Mouse (Mus musculus) erythroblast, adult 5-6 weeks (primary cell): ENCODE data around the gene Haghl. TPM values are rescaled to one million over a fixed set of nuclear protein-coding genes. Genes with fewer than 3 reads are reported as not detected.

Experiments
- ATAC-seq: replicated peaks from 2 replicates; pipeline ENCODE4 v1.8.0; 2016; ENCODE audit warnings: moderate number of reproducible peaks, mild to moderate bottlenecking, moderate TSS enrichment, inconsistent platforms; ENCODE audit not compliant: poor library complexity, low FRiP score, severe bottlenecking
- total RNA-seq, 2 experiments: library from RNA; stranded (forward) in 1 of 2; stranded (reverse) in 1 of 2; fragments of 150-400 nt in 1 of 2; fragments of 200-764, 138-1000 nt in 1 of 2; gene quantifications; 2 replicates each; pipeline versions ENCODE4 v1.2.3 to v1.2.4; 2015 to 2017; ENCODE audit warnings: low replicate concordance in 2 of 2

Gene Haghl
- total RNA-seq, 2 experiments from 2014 or later, result 1.9 to 2.9 TPM

- ATAC-seq, result peak; percentile 77
These were observed 6.5 kb upstream of the Haghl start for GRCm38 (mm10) chr17:25791843-25792527.

- no peak for ATAC-seq
These were observed 5.9 kb upstream of the Haghl start for GRCm38 (mm10) chr17:25791320-25791842.

- no peak for ATAC-seq
These were observed 1.5 kb upstream of the Haghl start for GRCm38 (mm10) chr17:25786781-25787504.

DNA sequence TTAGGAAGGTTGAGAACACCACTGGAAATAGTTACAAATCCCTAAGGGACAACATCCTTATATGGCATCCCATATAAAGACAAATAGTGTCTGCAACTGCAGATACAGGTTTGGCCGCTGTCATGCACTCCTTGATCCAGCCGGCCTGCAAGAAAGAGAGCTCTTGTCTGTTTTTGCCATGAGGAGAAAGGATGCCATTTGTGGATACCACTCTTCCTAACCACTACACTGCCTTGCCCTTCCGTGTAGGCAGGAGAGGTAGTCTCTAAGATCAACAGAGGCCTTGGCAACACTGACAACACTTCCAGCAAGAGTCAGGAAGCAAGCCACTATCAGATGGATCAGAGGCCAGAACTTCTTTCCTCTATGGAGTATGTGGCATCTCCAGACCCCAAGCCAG is 807 bp upstream of the Haghl start, which contains the start of gene Ccdc78:
TSS of gene Ccdc78 (plus strand) at position 301 of the 400 bp plus-strand sequence.
- no peak for ATAC-seq

GRCm38 (mm10) chr17:25783861-25784574 is 1.5 kb downstream of the Haghl start:
- ATAC-seq, result no peak

DNA sequence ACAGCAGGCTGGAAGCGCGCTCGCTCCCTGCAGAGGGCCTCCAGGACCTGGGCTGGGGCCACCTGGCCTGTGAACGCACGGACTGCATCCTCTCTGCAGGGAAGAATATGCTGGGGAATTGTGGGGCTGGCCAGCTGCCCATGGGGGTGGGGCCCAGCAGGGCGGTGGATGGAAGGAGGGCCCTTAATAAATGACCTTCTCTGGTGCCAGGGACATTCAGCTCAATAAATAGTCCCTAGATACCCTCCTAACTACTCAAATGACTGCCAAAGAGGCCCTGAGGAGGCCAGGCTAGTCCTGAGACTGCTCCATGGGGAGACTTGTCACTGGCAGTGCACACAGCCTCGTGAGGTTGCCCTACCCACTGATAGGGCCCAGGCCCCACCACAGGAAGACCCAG is 2.4 kb downstream of the Haghl start:
- no peak for ATAC-seq

- ATAC-seq, result no peak
These were observed 4.1 kb downstream of the Haghl start for GRCm38 (mm10) chr17:25781339-25781738.

DNA sequence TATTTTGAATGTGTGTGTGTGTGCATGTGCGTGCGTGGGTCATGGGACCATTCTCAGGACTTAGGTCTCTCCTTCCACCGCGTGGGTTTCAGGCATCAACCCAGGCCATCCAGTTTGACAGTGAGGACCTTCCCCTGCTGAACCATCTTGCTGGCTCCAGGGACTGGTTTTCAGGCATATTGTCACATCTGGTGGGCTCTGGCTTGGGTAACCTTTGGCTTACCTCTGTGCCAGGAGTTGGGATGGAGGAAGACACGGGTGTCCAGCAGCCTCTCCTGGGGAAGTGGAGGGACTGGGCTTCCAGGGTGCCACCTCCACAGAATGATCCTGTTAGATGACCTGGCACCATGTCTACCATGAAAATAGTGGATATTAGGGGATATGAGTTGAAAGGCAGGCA is 7.5 kb downstream of the Haghl start:
- ATAC-seq, result no peak

- no peak for ATAC-seq
These were observed 10.0 kb downstream of the Haghl start for GRCm38 (mm10) chr17:25775318-25776062.

GRCm38 (mm10) chr17:25773549-25774120 is 11.8 kb downstream of the Haghl start, which contains the start of gene Narfl:
Gene Narfl (plus strand): TSS chr17:25773776.
- ATAC-seq, result peak; percentile 97

- ATAC-seq, result no peak
These were observed 16.1 kb downstream of the Haghl start for GRCm38 (mm10) chr17:25769331-25769730.

DNA sequence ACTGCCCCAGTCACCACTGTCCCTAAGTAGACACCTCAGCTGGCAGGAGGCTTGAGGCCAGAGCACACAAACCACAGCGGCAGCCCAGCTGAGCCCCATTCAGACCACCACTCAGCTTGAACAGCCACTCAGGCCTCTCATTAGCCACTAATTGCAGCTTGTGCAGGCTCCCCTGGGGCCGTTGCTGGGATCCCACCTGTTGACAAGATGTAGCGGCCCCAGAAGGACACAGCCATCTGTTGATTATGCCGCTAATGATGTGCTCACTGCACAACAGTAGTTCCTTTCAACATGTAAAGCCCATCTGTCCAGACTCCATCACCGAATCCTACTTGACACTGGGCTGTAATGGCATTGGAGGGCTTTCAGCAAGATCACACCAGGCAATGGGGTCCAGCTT is 19.6 kb downstream of the Haghl start:
- ATAC-seq, result no peak

GRCm38 (mm10) chr17:25762591-25762990 is 22.9 kb downstream of the Haghl start:
- no peak for ATAC-seq

- ATAC-seq, result no peak
These were observed 23.9 kb downstream of the Haghl start for GRCm38 (mm10) chr17:25761561-25761970.

DNA sequence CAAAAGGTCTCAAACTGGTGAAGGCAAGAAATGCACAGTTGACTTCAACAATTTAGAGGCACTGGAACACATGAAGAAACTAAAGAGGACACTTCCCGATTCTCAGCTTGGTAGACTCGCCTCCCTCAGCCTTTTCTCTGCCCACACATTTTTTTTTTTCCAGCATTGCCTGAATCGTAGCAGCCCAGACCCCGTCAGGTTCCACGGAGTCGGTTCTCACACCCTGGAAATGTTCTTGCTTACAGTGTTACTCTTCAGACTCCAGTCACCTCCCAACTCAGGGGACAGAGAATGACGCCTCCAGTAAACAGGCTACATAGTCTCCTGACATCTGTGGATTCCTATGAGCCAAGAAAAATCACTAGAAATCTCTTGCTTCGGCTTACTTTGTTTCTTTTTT is 25.3 kb downstream of the Haghl start:
- no peak for ATAC-seq

DNA sequence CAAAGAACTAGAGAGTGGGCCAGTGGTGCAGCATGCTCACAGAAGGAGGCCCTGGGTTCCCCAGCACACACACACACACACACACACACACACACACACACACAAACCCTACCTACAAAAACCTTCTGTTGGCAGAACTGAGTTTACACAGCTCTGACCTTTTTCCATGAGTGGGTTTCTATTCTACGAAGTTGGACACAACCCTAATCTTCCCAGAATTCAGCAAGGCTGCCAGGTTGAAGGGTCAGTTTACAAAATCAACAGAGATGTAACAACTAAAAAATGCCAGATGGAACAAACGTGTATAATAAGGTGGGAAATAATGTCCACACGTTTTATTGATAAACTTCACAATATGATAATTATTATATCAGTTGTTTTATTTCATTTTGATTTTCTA is 27.8 kb downstream of the Haghl start:
- ATAC-seq, result no peak

GRCm38 (mm10) chr17:25756378-25757242 is 28.9 kb downstream of the Haghl start:
- no peak for ATAC-seq

DNA sequence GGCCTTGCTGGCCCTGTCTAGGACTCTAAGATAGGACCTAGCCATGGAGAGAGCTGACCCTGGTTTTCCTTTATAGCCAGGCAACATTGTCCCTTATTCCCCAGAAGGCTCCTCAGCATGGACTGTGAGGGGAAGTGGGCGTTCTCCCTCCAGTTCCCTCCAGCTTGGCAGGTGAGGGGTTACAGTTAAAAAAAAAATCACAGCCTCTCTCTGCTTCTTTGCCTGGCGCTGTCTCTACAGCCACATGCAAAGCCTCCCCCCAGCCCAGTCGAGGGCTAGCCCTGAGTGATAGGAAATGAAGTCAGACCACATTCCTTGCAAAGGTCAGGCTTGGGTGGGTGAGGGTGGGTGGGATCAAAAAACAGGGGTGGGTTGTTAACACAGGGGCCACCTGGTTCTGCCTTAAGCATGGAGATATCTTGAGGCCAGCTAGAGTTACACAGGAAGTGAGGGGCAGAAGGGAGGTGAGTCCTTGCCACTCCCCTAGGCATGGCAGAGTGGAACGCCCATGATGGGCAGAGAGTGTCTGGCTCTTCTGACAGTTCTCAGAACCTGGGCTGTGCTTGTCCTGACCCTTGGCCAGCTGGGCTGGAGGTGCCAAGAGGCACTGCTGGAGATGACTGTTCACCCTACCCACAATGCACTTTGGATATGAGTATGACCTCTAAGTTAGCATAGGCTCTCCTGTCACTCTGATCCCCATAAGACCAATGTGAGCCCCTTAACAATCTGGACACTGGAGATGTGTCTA is 29.7 kb downstream of the Haghl start:
- no peak for ATAC-seq
